Mouse (Mus musculus) liver, embryonic 14.5 days (tissue): ENCODE measurements around the gene Sfxn4. TPM values are rescaled to one million over a fixed set of nuclear protein-coding genes. Genes with fewer than 3 reads are reported as not detected.

Experiments
- ATAC-seq: fragments of 200-750 bp; cut with Nextera tagmentation; 2 replicates; pipeline ENCODE4 v1.8.0; 2017; ENCODE audit warnings: moderate number of reproducible peaks, mild to moderate bottlenecking, moderate library complexity; ENCODE audit not compliant: insufficient read depth
- DNase-seq, 3 experiments: peaks; one replicate each; pipeline ENCODE4 v3.0.0-alpha.2; 2012 to 2013; ENCODE audit warnings: low read depth in 3 of 3, low spot score in 3 of 3
- H3K27ac ChIP-seq: fragments of 300-500 bp; sonication (generic); 2 replicates; pipeline ENCODE4 v1.5.1; 2014; ENCODE audit warnings: moderate library complexity, mild to moderate bottlenecking, control low read depth, inconsistent platforms
- H3K27me3 ChIP-seq: fragments of 300-500 bp; sonication (generic); 2 replicates; pipeline ENCODE4 v1.6.1; 2014; ENCODE audit warnings: mild to moderate bottlenecking, low read length, moderate library complexity; ENCODE audit not compliant: control insufficient read depth, insufficient read depth
- H3K36me3 ChIP-seq: fragments of 300-500 bp; sonication (generic); replicated peaks from 2 replicates; pipeline ENCODE4 v1.6.1; 2014; ENCODE audit warnings: low read depth; ENCODE audit not compliant: control insufficient read depth, insufficient read depth
- H3K4me1 ChIP-seq, 2 experiments: fragments of 200-500 bp in 1 of 2; fragments of 300-500 bp in 1 of 2; sonication (generic) in 1 of 2; replicated peaks; 2 replicates each; pipeline ENCODE4 v1.6.1; 2012 to 2014; ENCODE audit warnings: antibody characterized with exemption in 1 of 2, inconsistent platforms in 1 of 2, low read length in 1 of 2; ENCODE audit not compliant: control insufficient read depth in 2 of 2, insufficient read depth in 2 of 2
- H3K4me2 ChIP-seq: fragments of 300-500 bp; sonication (generic); 2 replicates; pipeline ENCODE4 v1.6.1; 2014; ENCODE audit warnings: low read depth, mild to moderate bottlenecking, control low read depth, moderate library complexity
- H3K4me3 ChIP-seq, 2 experiments: fragments of 200-500 bp in 1 of 2; fragments of 300-500 bp in 1 of 2; sonication (generic) in 1 of 2; 2 replicates each; pipeline ENCODE4 v1.5.1; 2012 to 2014; ENCODE audit warnings: low read depth in 2 of 2, low read length in 2 of 2, mild to moderate bottlenecking in 2 of 2, control low read depth in 1 of 2, inconsistent platforms in 1 of 2, moderate library complexity in 1 of 2; ENCODE audit not compliant: insufficient read depth in 1 of 2
- H3K9ac ChIP-seq: fragments of 300-500 bp; sonication (generic); replicated peaks from 2 replicates; pipeline ENCODE4 v1.6.1; 2014; ENCODE audit warnings: mild to moderate bottlenecking, control low read depth, moderate library complexity
- H3K9me3 ChIP-seq: fragments of 300-500 bp; sonication (generic); 2 replicates; pipeline ENCODE4 v1.6.1; 2016; ENCODE audit warnings: low read length, mixed read lengths; ENCODE audit not compliant: control insufficient read depth
- CTCF ChIP-seq: IDR thresholded peaks from 2 replicates; pipeline ENCODE4 v1.5.1; 2016; ENCODE audit warnings: antibody characterized with exemption, low read depth, control low read depth
- EP300 ChIP-seq: IDR thresholded peaks from 2 replicates; pipeline ENCODE4 v1.6.1; 2016; ENCODE audit warnings: antibody characterized with exemption, low read depth
- WGBS: fragments of 180-500 bp; shearing (Covaris S2); extraction: QIAGEN DNeasy Blood & Tissue Kit; methylation state at CpG from one replicate; pipeline ENCODE4 v1.1.7; 2014; ENCODE audit not compliant: insufficient replicate concordance; 5-methylcytosine and 5-hydroxymethylcytosine counted together
- polyA plus RNA-seq, 2 experiments: library from polyadenylated mRNA; depleted of rRNA in 1 of 2; stranded (reverse) in 1 of 2; unstranded in 1 of 2; fragments of >200 nt; fragmentation: Nextera tagmentation in 1 of 2; extraction: Ambion mirVana in 1 of 2; gene quantifications; 2 replicates each; pipeline versions ENCODE4 v1.2.1 to v1.2.3; 2012 to 2014

Gene Sfxn4
- polyA plus RNA-seq, 2 experiments, result 0.98 to 1.2 TPM

GRCm38 (mm10) chr19:60797415-60797814, 63.9 kb downstream of the Sfxn4 start:
- no peak overlapping the region for H3K4me3 ChIP-seq
- no peak overlapping the region for H3K4me2 ChIP-seq
- WGBS, result 74% methylated on average over 2 of the region's 2 CpGs
- no peak for ATAC-seq
- no peaks in the 10 kb centered on the region for H3K9me3 ChIP-seq
- H3K27ac ChIP-seq, result no peak overlapping the region
- H3K27me3 ChIP-seq, result no peaks in the 10 kb centered on the region
- DNase-seq, result no peak
- H3K4me1 ChIP-seq, result peaks cover 28 to 35% of the 10 kb centered on the region in 2 experiments
- H3K36me3 ChIP-seq, result no peaks in the 10 kb centered on the region
- no peak overlapping the region for H3K9ac ChIP-seq
- TF ChIP-seq EP300 (no peak), CTCF (no peak)

DNA sequence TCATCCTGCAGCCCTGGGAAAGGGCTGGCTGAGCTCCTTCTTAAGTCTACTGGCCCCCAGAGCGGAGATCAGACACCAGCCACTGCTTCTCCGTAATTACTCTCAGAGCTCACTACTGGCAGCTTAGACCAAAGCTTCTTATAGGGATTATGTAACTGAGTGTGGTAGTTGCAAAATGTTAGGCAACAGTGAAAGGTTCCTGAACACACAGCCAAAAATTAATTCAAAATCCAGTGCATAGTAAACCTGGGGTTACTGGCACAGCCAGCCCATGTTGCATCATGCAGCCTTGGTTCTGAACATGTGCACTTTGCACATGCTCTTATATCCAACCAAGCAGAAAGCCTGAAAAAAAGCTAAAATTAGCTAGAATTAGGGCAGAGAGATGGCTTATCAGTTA, 66.0 kb downstream of the Sfxn4 start:
- Histone ChIP-seq H3K27ac (no peak overlapping the region; the same call in 1 of the 2 replicates), H3K4me2 (no peak overlapping the region), H3K9ac (no peak overlapping the region), H3K36me3 (no peaks in the 10 kb centered on the region), H3K4me3 (no peak overlapping the region), H3K27me3 (no peaks in the 10 kb centered on the region), H3K4me1 (peaks cover 26% of the 10 kb centered on the region in 2 experiments), H3K9me3 (no peaks in the 10 kb centered on the region)
- no peak for TF ChIP-seq EP300
- TF ChIP-seq CTCF, result no peak
- no peak for ATAC-seq
- DNase-seq, result no peak
- WGBS, result 84% methylated on average over 2 of the region's 2 CpGs

DNA sequence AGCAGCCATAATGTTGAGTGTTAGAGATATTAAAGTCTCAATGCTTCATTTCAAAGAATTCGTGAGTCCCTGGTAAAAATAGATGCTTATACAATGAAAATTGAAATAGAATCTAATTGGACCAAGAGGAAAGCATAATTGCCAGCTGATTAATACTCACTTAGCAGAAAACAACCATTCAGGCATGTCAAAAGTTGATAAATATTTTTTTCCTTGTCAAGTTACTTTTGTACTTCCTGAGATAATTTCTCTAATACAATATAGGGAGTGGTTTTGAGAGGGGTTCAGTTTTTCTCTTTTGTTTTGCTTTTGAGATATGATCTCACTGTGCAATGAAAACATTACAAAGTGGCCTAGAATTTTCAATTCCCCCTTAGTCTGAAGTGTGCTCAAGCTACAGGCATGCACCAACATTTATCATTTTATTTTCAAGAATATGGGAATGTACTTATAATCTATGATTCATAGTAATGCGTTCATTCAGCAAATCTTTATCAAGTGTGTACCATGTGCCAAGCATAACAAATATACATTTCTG, 68.0 kb downstream of the Sfxn4 start:
- Histone ChIP-seq H3K4me2 (no peak overlapping the region), H3K27ac (no peak overlapping the region), H3K4me1 (peaks cover 10 to 13% of the 10 kb centered on the region in 2 experiments), H3K4me3 (no peak overlapping the region), H3K9ac (no peak overlapping the region), H3K27me3 (no peaks in the 10 kb centered on the region), H3K9me3 (no peaks in the 10 kb centered on the region), H3K36me3 (no peaks in the 10 kb centered on the region)
- ATAC-seq (no peak), DNase-seq (no peak)
- no peak for TF ChIP-seq CTCF
- TF ChIP-seq EP300, result no peak
- WGBS, result 53% methylated on average over 2 of the region's 2 CpGs

DNA sequence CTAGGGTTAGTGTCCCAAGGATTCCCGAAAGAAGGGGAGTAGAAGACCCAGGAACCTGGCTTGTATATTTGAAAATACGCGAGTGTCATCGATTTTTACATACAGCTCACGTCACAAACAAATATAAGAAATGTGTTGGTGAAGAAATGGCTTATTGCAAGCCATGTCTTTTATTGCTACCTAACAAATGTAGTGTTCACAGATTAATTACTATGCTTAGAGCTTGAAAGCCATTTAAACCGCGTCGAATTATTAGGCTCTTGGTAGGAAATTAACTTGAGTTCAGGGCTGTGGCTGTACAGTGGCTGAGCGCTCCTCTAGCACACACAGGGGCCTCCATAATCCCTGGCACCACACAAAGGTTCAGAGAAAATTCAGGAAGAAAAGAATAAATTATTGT, 70.1 kb downstream of the Sfxn4 start:
- Histone ChIP-seq H3K27ac (peak overlapping the region; percentile 99), H3K36me3 (no peaks in the 10 kb centered on the region), H3K4me1 (peaks cover 10 to 17% of the 10 kb centered on the region in 2 experiments), H3K4me3 (peak overlapping the region; percentile 76 to 99), H3K4me2 (peak overlapping the region; percentile 92), H3K9me3 (no peaks in the 10 kb centered on the region), H3K27me3 (no peaks in the 10 kb centered on the region), H3K9ac (peak overlapping the region; percentile 100)
- DNase-seq, result no peak
- WGBS, result 12% methylated on average over 9 of the region's 9 CpGs
- TF ChIP-seq CTCF (no peak), EP300 (no peak)
- ATAC-seq, result no peak

DNA sequence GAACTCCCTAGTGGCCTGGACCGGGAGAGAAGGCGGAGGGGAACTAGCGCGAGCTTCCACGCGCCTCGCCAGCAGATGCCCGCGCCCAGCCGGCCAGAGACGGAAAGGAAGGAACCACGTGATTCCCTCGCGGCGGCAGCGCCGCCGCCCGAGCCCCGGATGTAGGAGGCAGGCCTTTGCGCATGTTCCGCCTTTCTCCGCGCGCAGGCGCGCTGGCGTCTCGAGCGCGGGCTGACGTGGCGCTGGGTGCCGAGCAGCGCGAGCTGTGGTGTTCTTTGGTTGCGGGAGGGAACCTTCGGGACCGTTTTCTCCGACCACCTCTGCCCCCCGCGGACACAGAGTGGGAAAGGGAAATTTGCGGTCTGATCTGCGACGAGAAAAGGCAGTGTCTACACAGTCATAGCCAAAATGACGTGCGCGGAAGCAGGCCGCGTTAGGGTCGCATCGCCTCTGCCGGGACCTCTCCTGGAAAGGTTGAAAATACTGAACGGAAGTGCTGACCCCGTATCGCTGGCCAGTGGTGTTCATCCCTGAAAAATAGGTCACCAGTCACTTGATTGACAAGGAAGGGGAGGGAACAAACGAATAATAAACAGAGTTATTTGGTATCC, 70.6 kb downstream of the Sfxn4 start, which contains the start of gene Eif3a:
TSS of gene Eif3a (minus strand) at position 108 of the 611 bp plus-strand sequence.
- H3K4me1 ChIP-seq, result peaks cover 10 to 18% of the 10 kb centered on the region in 2 experiments
- under 1% methylated on average over 57 of the region's 57 CpGs for WGBS
- no peaks in the 10 kb centered on the region for H3K9me3 ChIP-seq
- H3K27ac ChIP-seq, result peak within 1 kb of the TSS; percentile 99
- peak within 1 kb of the TSS; percentile 80 to 99 for H3K4me3 ChIP-seq
- no peaks in the 10 kb centered on the region for H3K27me3 ChIP-seq
- no peaks in the 10 kb centered on the region for H3K36me3 ChIP-seq
- peak; percentile 19; the same call in 1 of the 2 replicates for TF ChIP-seq CTCF
- no peak for TF ChIP-seq EP300
- H3K4me2 ChIP-seq, result peak within 1 kb of the TSS; percentile 92
- ATAC-seq, result peak; percentile 92
- peak within 1 kb of the TSS; percentile 100 for H3K9ac ChIP-seq
- DNase-seq, result peak; percentile 88 to 91 (median 89)
